9 mouse cellular contexts compared by ENCODE assay signal in the genomic region with DNA sequence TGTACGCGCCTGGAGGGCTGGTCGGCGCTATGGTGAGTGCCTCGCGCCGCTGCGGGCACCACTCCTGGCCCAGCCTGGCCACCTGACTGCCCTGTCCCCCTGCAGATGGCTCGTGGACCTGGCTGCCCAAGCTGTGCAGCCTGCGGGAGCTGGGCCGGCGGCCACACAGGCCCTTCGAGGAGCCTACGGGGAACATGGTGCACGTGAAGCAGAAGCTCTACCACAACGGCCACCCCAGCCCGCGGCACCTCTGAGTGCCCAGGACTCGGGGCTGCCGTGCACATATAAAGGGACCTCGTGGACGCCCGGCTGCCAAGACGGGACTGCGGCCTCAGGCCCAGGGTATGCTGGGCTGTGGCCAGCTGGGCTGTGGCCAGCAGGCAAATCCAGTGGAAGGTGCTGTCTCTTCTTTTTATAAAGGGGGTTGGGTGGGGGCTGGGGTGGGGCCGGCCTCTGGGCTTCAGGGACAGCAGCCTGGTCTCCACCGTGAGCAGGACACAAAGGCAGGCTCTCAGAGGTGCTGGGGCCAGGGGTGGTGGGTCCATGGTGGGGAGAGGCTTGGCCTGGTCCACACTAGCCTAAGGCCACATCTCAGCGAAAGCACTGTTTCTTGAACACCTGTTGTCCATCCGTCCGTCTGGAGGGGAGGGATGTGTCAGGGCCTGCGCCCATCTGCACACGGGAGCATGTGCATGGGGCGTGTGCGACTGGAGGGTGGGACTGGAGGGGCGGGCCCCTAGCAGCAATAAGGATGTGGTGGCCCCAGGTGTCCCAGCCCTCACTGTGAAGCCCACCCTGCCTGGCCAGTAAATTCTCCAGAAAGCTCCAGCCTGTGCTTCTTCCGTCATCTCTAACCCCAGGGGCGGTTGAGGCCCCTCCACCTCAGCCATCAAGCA. TPM values are rescaled to one million over a fixed set of nuclear protein-coding genes. Genes with fewer than 3 reads are reported as not detected.
DNase-seq lines count a peak whose midpoint lies in the region; ATAC-seq and TF ChIP-seq lines count a peak whose summit lies in the region.
"Had no signal": no experiment of that assay in that cellular context is flagged by ENCODE, and none has a peak within 500 bp of the region (broad histone marks: within the 10 kb centered on the region; RNA-seq: fewer than 3 reads in every experiment).

No protein-coding gene starts in this region.

- H3K4me1 ChIP-seq in kidney, embryonic 16.5 days (ENCODE audit: insufficient read depth, low read length) = peaks cover 10% of the 10 kb centered on the region

- TF ChIP-seq POLR2A in myocyte (IDR thresholded peaks at IDR 0.05; ENCODE audit: insufficient read length, low read depth) = peak; percentile 47

- H3ac ChIP-seq in myocyte (ENCODE audit: control insufficient read depth, insufficient read length) = no peak overlapping the region

- no peaks in the 10 kb centered on the region for H3K9me3 ChIP-seq in kidney, embryonic 16.5 days (ENCODE audit: low read length)
- H3K9me3 ChIP-seq: limb, embryonic 15.5 days had no signal

- no peak overlapping the region for H3K4me2 ChIP-seq in kidney, embryonic 16.5 days (replicated peaks; ENCODE audit: low read depth, low read length)
- no peak overlapping the region for H3K4me2 ChIP-seq in myocyte (ENCODE audit: low read depth)
- H3K4me2 ChIP-seq: limb, embryonic 15.5 days had no signal

- DNase-seq in adrenal gland, postnatal 10 days = peak; percentile 47
- no peak for DNase-seq in adrenal gland, adult 18-20 months (ENCODE audit: low spot score in 2 of 2)
- peak; percentile 27 for DNase-seq in kidney, adult 11 months
- peak; percentile 31 for DNase-seq in right cerebral cortex, postnatal 4 days
- DNase-seq in right cerebral cortex, postnatal 36 days (ENCODE audit: low spot score in 2 of 2) = no peak
- no peak for DNase-seq in lung, adult 18-20 months

- peaks cover 50% of the 10 kb centered on the region for H3K36me3 ChIP-seq in kidney, embryonic 16.5 days (ENCODE audit: insufficient read depth, low read length)
- H3K36me3 ChIP-seq in myocyte (ENCODE audit: control insufficient read depth, insufficient read depth) = peaks cover 18% of the 10 kb centered on the region

- 86% methylated on average over 37 of the region's 37 CpGs for WGBS in kidney, embryonic 16.5 days

- ATAC-seq in kidney, embryonic 16.5 days (ENCODE audit: low FRiP score, low TSS enrichment) = no peak; the same call in 1 of the 2 replicates

- no peaks in the 10 kb centered on the region for H3K27me3 ChIP-seq in kidney, embryonic 16.5 days (ENCODE audit: insufficient read depth, low read length)
- H3K27me3 ChIP-seq in myocyte (ENCODE audit: control insufficient read depth, insufficient read depth, insufficient read length) = no peaks in the 10 kb centered on the region
- H3K27me3 ChIP-seq: limb, embryonic 15.5 days had no signal

- H3K27ac ChIP-seq in kidney, embryonic 16.5 days (ENCODE audit: low read length) = no peak overlapping the region
- H3K27ac ChIP-seq: limb, embryonic 15.5 days had no signal

- no peak overlapping the region for H3K4me3 ChIP-seq in kidney, embryonic 16.5 days (ENCODE audit: low read length)
- H3K4me3 ChIP-seq in myocyte = no peak overlapping the region
- H3K4me3 ChIP-seq: limb, embryonic 15.5 days had no signal

- no peak overlapping the region for H3K9ac ChIP-seq in kidney, embryonic 16.5 days (replicated peaks; ENCODE audit: low read length)
- H3K9ac ChIP-seq: limb, embryonic 15.5 days had no signal

- no peaks in the 10 kb centered on the region for H3K79me2 ChIP-seq in myocyte (ENCODE audit: control insufficient read depth, insufficient read depth)

TF ChIP-seq in myocyte, 11 proteins besides CTCF, POLR2A, EP300 and RAD21:
- TF ChIP-seq MYOG (IDR thresholded peaks at IDR 0.05; ENCODE audit: control insufficient read depth in 1 of 3, insufficient read depth in 1 of 3, insufficient read length in 2 of 3, low read depth in 2 of 3) (peak in 1 of 3 experiments; percentile 22), SRF (IDR thresholded peaks at IDR 0.05; ENCODE audit: control insufficient read depth, insufficient read length, low read depth) (no peak), MYOD1 (IDR thresholded peaks at IDR 0.05; ENCODE audit: control insufficient read depth in 1 of 3, insufficient read length in 2 of 3, low read depth in 2 of 3) (peak in 2 of 3 experiments; percentile 55 to 62), POLR2AphosphoS2 (IDR thresholded peaks at IDR 0.05; ENCODE audit: insufficient read length, low read depth) (peak; percentile 85)

RNA-seq across cellular contexts. Expression of a gene that starts 5.4 kb away (rescaled TPM):
- total RNA-seq in adrenal gland, postnatal 10 days (2021) = 1 to 10 TPM in 1 of 2 experiments, under 1 TPM in 1; 0.81 to 1.4 TPM
- total RNA-seq in adrenal gland, adult 18-20 months (2021) = under 1 TPM; 0.48 to 0.89 TPM
- 0.45 and 0.53 TPM in 2 replicates for polyA plus RNA-seq in kidney, embryonic 16.5 days (2015; fragmentation: Nextera tagmentation; extraction: Ambion mirVana)
- polyA plus RNA-seq in myocyte (2012; fragmentation: generic; extraction: Trizol) = 1.2 TPM

RNA-seq across cellular contexts. Expression of a gene that starts 20.9 kb away (rescaled TPM):
- total RNA-seq in adrenal gland, postnatal 10 days (2021) = 100 to 1,000 TPM; 118 to 141 TPM
- total RNA-seq in adrenal gland, adult 18-20 months (2021) = 10 to 100 TPM; 96.2 to 99.8 TPM
- 138 and 142 TPM in 2 replicates for polyA plus RNA-seq in kidney, embryonic 16.5 days (2015; fragmentation: Nextera tagmentation; extraction: Ambion mirVana)
- 60.9 TPM for polyA plus RNA-seq in myocyte (2012; fragmentation: generic; extraction: Trizol)

RNA-seq across cellular contexts. Expression of a gene that starts 34.5 kb away (rescaled TPM):
- 1 to 10 TPM; 6.6 to 7.9 TPM for total RNA-seq in adrenal gland, postnatal 10 days (2021)
- total RNA-seq in adrenal gland, adult 18-20 months (2021) = 10 to 100 TPM in 1 of 2 experiments, 1 to 10 TPM in 1; 3.8 to 12.3 TPM
- 7.4 and 11.3 TPM in 2 replicates for polyA plus RNA-seq in kidney, embryonic 16.5 days (2015; fragmentation: Nextera tagmentation; extraction: Ambion mirVana)
- 3.2 TPM for polyA plus RNA-seq in myocyte (2012; fragmentation: generic; extraction: Trizol)

RNA-seq across cellular contexts. Expression of a gene that starts 35.4 kb away (rescaled TPM):
- 10 to 100 TPM; 86.5 to 90.9 TPM for total RNA-seq in adrenal gland, postnatal 10 days (2021)
- 100 to 1,000 TPM in 1 of 2 experiments, 10 to 100 TPM in 1; 92.0 to 105 TPM for total RNA-seq in adrenal gland, adult 18-20 months (2021)
- 144 and 159 TPM in 2 replicates for polyA plus RNA-seq in kidney, embryonic 16.5 days (2015; fragmentation: Nextera tagmentation; extraction: Ambion mirVana)
- polyA plus RNA-seq in myocyte (2012; fragmentation: generic; extraction: Trizol) = 105 TPM

RNA-seq across cellular contexts. Expression of a gene that starts 45.7 kb away (rescaled TPM):
- 1 to 10 TPM in 1 of 2 experiments, under 1 TPM in 1; 0.54 to 1.4 TPM for total RNA-seq in adrenal gland, postnatal 10 days (2021)
- total RNA-seq in adrenal gland, adult 18-20 months (2021) = under 1 TPM; 0.56 to 0.70 TPM
- polyA plus RNA-seq in kidney, embryonic 16.5 days (2015; fragmentation: Nextera tagmentation; extraction: Ambion mirVana) = 0.32 and 0.33 TPM in 2 replicates
- polyA plus RNA-seq in myocyte (2012; fragmentation: generic; extraction: Trizol) = 0.97 TPM

Comparison
In these comparisons a context has a peak if more than half of its experiments do, and no peak if none do; other contexts are left out.
1. DNase-seq: peak in adrenal gland, postnatal 10 days (single experiment), kidney, adult 11 months (single experiment) and right cerebral cortex, postnatal 4 days (single experiment); none in adrenal gland, adult 18-20 months (0 of 2), right cerebral cortex, postnatal 36 days (0 of 2) and lung, adult 18-20 months (0 of 2).